Mouse (Mus musculus) stomach, postnatal 0 days (tissue): ENCODE data around the gene Prelid3b.

ENCODE experiments used
- CTCF ChIP-seq: IDR thresholded peaks from 2 replicates; pipeline ENCODE4 v1.5.1; 2016; ENCODE audit warnings: antibody characterized with exemption, low read depth, mild to moderate bottlenecking, moderate library complexity
- EP300 ChIP-seq: optimal IDR thresholded peaks from 2 replicates; pipeline ENCODE3; 2016; ENCODE audit warnings: antibody characterized with exemption

DNA sequence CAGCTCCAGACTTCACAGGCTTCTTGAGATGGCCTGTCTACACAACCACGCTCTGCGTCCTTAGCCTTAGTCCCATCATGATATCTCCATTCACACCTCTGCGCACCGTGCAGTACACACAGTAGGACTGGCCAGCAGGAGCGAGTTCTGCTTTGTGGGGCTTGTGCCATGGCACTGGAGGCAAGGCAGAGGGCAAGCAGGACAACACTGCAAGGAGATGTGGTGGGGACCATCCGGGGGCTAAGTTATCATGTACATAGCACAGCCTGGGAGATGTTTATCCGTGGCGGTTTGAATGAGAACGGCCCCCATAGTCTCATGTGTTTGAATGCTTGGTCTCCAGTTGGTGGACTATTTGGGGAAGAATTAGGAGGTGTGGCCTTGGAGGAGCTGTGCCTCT is 37.9 kb downstream of the Prelid3b start:
- TF ChIP-seq EP300 (no peak), CTCF (no peak)
